Mouse (Mus musculus): ENCODE data around the gene Rab25. TPM values are rescaled to one million over a fixed set of nuclear protein-coding genes. Genes with fewer than 3 reads are reported as not detected.

Gene Rab25
- polyA plus RNA-seq, 1 experiment from 2014 or later, result 0.41 TPM

MicroRNAs encoded within 50 kb of the gene (microRNA counts, 519-probe panel; counts per million panel counts)
- microRNA mmu-miR-1905, result not detected

Small RNA genes within 50 kb of the gene (microRNA-seq; reads per million reads assigned to microRNA genes)
- not detected for gene Mir1905

Other genes with a start within 250 kb of the Rab25 start
- gene Glmp, start 223.3 kb downstream of the Rab25 start, polyA plus RNA-seq (2015; fragmentation: Nextera tagmentation; extraction: Ambion mirVana), result 106 and 107 TPM in 2 replicates
- gene Tmem79, start 212.2 kb downstream of the Rab25 start, polyA plus RNA-seq (2015; fragmentation: Nextera tagmentation; extraction: Ambion mirVana), result 1.1 and 1.6 TPM in 2 replicates
- gene Smg5, start 212.0 kb downstream of the Rab25 start, polyA plus RNA-seq (2015; fragmentation: Nextera tagmentation; extraction: Ambion mirVana), result 73.2 and 74.9 TPM in 2 replicates
- 1.1 and 1.8 TPM in 2 replicates for gene Paqr6, start 183.7 kb downstream of the Rab25 start, polyA plus RNA-seq (2015; fragmentation: Nextera tagmentation; extraction: Ambion mirVana)
- not detected in 2 replicates for gene Bglap3, start 175.6 kb downstream of the Rab25 start, polyA plus RNA-seq (2015; fragmentation: Nextera tagmentation; extraction: Ambion mirVana)
- not detected in 2 replicates for gene Bglap2, start 169.6 kb downstream of the Rab25 start, polyA plus RNA-seq (2015; fragmentation: Nextera tagmentation; extraction: Ambion mirVana)
- 0.50 TPM in 1 of 2 replicates, not detected in the other for gene Bglap, start 163.8 kb downstream of the Rab25 start, polyA plus RNA-seq (2015; fragmentation: Nextera tagmentation; extraction: Ambion mirVana)
- gene Pmf1, start 138.0 kb downstream of the Rab25 start, polyA plus RNA-seq (2015; fragmentation: Nextera tagmentation; extraction: Ambion mirVana), result 23.6 and 26.7 TPM in 2 replicates
- 39.6 and 41.2 TPM in 2 replicates for gene Slc25a44, start 123.2 kb downstream of the Rab25 start, polyA plus RNA-seq (2015; fragmentation: Nextera tagmentation; extraction: Ambion mirVana)
- 39.1 and 39.3 TPM in 2 replicates for gene Sema4a, start 87.1 kb downstream of the Rab25 start, polyA plus RNA-seq (2015; fragmentation: Nextera tagmentation; extraction: Ambion mirVana)
- gene Lmna, start 38.3 kb downstream of the Rab25 start, polyA plus RNA-seq (2015; fragmentation: Nextera tagmentation; extraction: Ambion mirVana), result 51.1 and 51.6 TPM in 2 replicates
- gene Mex3a, start 15.9 kb downstream of the Rab25 start, polyA plus RNA-seq (2015; fragmentation: Nextera tagmentation; extraction: Ambion mirVana), result 37.0 and 37.7 TPM in 2 replicates
- gene Lamtor2, start 4.8 kb upstream of the Rab25 start, polyA plus RNA-seq (2015; fragmentation: Nextera tagmentation; extraction: Ambion mirVana), result 206 and 232 TPM in 2 replicates
- gene Ubqln4, start 5.5 kb upstream of the Rab25 start, polyA plus RNA-seq (2015; fragmentation: Nextera tagmentation; extraction: Ambion mirVana), result 45.9 and 48.0 TPM in 2 replicates
- 133 and 143 TPM in 2 replicates for gene Ssr2, start 27.6 kb upstream of the Rab25 start, polyA plus RNA-seq (2015; fragmentation: Nextera tagmentation; extraction: Ambion mirVana)
- gene Arhgef2, start 57.7 kb upstream of the Rab25 start, polyA plus RNA-seq (2015; fragmentation: Nextera tagmentation; extraction: Ambion mirVana), result 138 and 145 TPM in 2 replicates
- not detected in 2 replicates for gene Rxfp4, start 104.8 kb upstream of the Rab25 start, polyA plus RNA-seq (2015; fragmentation: Nextera tagmentation; extraction: Ambion mirVana)
- gene Khdc4, start 137.5 kb upstream of the Rab25 start, polyA plus RNA-seq (2015; fragmentation: Nextera tagmentation; extraction: Ambion mirVana), result 88.9 and 92.9 TPM in 2 replicates
- 62.0 and 64.0 TPM in 2 replicates for gene Rit1, start 168.5 kb upstream of the Rab25 start, polyA plus RNA-seq (2015; fragmentation: Nextera tagmentation; extraction: Ambion mirVana)
- 204 and 208 TPM in 2 replicates for gene Syt11, start 226.9 kb upstream of the Rab25 start, polyA plus RNA-seq (2015; fragmentation: Nextera tagmentation; extraction: Ambion mirVana)